Comparison of ENCODE assay signal across 28 mouse cellular contexts in the genomic region with DNA sequence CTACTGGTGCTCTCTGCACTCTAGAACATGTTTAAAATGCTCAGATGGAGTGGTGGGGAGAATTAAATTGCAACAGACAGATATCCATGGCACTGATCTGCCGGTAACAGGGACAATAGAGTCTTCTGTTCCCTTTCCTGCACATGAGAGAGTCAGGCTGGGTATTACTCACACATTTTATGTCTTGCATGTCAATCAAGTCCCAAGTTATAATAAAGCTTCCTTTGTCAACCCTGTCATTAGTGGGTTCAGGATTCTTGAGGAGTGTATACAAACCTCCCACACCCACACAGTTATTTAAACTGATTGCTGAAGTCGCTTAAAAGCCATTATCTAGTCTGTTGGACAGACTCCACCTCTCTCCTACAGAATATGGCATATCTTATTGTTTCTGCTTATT.
DNase-seq lines count a peak whose midpoint lies in the region; ATAC-seq and TF ChIP-seq lines count a peak whose summit lies in the region.
"Had no signal": no experiment of that assay in that cellular context is flagged by ENCODE, and none has a peak within 500 bp of the region (broad histone marks: within the 10 kb centered on the region; RNA-seq: fewer than 3 reads in every experiment).

No protein-coding gene starts in this region.

- no peak for TF ChIP-seq CTCF in C2C12 (IDR thresholded peaks at IDR 0.05; ENCODE audit: control insufficient read depth, insufficient read depth, insufficient read length)

- H3K4me3 ChIP-seq in forebrain, embryonic 15.5 days = no peak overlapping the region
- no peak overlapping the region for H3K4me3 ChIP-seq in forebrain, embryonic 10.5 days
- H3K4me3 ChIP-seq in C2C12 (ENCODE audit: insufficient read depth, poor library complexity, severe bottlenecking) = no peak overlapping the region
- H3K4me3 ChIP-seq in embryonic facial prominence, embryonic 15.5 days (replicated peaks) = no peak overlapping the region
- H3K4me3 ChIP-seq in intestine, embryonic 15.5 days (replicated peaks) = no peak overlapping the region
- H3K4me3 ChIP-seq: gastrocnemius, adult 2 months; heart, embryonic 10.5 days; heart, embryonic 15.5 days; limb, embryonic 10.5 days; limb, embryonic 15.5 days; neural tube, embryonic 12.5 days had no signal

- ATAC-seq in forebrain, embryonic 15.5 days (replicated peaks) = 0 out of 2 replicates have a peak, but pooled peaks have one; percentile 32
- ATAC-seq in embryonic facial prominence, embryonic 15.5 days (ENCODE audit: insufficient number of reproducible peaks, low FRiP score, low TSS enrichment, low read depth) = no peak
- ATAC-seq in intestine, embryonic 15.5 days = 0 out of 2 replicates have a peak, but pooled peaks have one; percentile 45
- ATAC-seq in granulocyte monocyte progenitor cell, adult 5-6 weeks (replicated peaks; ENCODE audit: poor library complexity, severe bottlenecking) = no peak
- ATAC-seq: hindbrain, embryonic 16.5 days; midbrain, embryonic 16.5 days had no signal

- H3K79me3 ChIP-seq in C2C12 (ENCODE audit: low read depth) = no peaks in the 10 kb centered on the region

- H3K27ac ChIP-seq in forebrain, embryonic 15.5 days (replicated peaks) = no peak overlapping the region
- H3K27ac ChIP-seq in forebrain, embryonic 10.5 days = no peak overlapping the region
- peak overlapping the region; percentile 28; the same call in 1 of the 2 replicates for H3K27ac ChIP-seq in embryonic facial prominence, embryonic 15.5 days (replicated peaks)
- H3K27ac ChIP-seq in intestine, embryonic 15.5 days = no peak overlapping the region
- H3K27ac ChIP-seq: gastrocnemius, adult 2 months; heart, embryonic 10.5 days; heart, embryonic 15.5 days; limb, embryonic 10.5 days; limb, embryonic 15.5 days; liver, embryonic 14.5 days; neural tube, embryonic 12.5 days had no signal

- peaks cover 3% of the 10 kb centered on the region; the same call in 1 of the 2 replicates for H3K9me3 ChIP-seq in forebrain, embryonic 15.5 days
- H3K9me3 ChIP-seq in forebrain, embryonic 10.5 days = peaks cover 7% of the 10 kb centered on the region; the same call in 1 of the 2 replicates
- no peaks in the 10 kb centered on the region for H3K9me3 ChIP-seq in embryonic facial prominence, embryonic 15.5 days (replicated peaks)
- H3K9me3 ChIP-seq in intestine, embryonic 15.5 days = no peaks in the 10 kb centered on the region
- H3K9me3 ChIP-seq: heart, embryonic 15.5 days; limb, embryonic 10.5 days; limb, embryonic 15.5 days had no signal

- H3ac ChIP-seq in C2C12 (ENCODE audit: control insufficient read depth, insufficient read length, low read depth) = no peak overlapping the region

- H3K4me1 ChIP-seq in forebrain, embryonic 15.5 days = no peaks in the 10 kb centered on the region
- no peaks in the 10 kb centered on the region for H3K4me1 ChIP-seq in forebrain, embryonic 10.5 days
- no peaks in the 10 kb centered on the region for H3K4me1 ChIP-seq in embryonic facial prominence, embryonic 15.5 days
- no peaks in the 10 kb centered on the region for H3K4me1 ChIP-seq in intestine, embryonic 15.5 days (replicated peaks)
- H3K4me1 ChIP-seq: heart, embryonic 10.5 days; limb, embryonic 15.5 days; neural tube, embryonic 12.5 days had no signal

- no peaks in the 10 kb centered on the region for H3K79me2 ChIP-seq in C2C12 (ENCODE audit: control insufficient read depth, insufficient read depth)

- no peak for DNase-seq in forebrain, embryonic 10.5 days (ENCODE audit: extremely low spot score, low spot score)
- no peak for DNase-seq in gastrocnemius, adult 18-20 months (ENCODE audit: low spot score)
- DNase-seq in heart, adult 18-20 months = no peak
- DNase-seq: adrenal gland, postnatal 36 days; cerebellum, adult 8-10 months; cerebellum, postnatal 25 days; gastrocnemius, adult 2 months; kidney, adult 11 months; kidney, postnatal 14 days; layer of hippocampus, adult 9-11 months; lung, embryonic 14.5 days; lung, postnatal 14 days; right cerebral cortex, postnatal 14 days had no signal

- H3K27me3 ChIP-seq in forebrain, embryonic 15.5 days = no peaks in the 10 kb centered on the region
- H3K27me3 ChIP-seq in forebrain, embryonic 10.5 days (ENCODE audit: poor library complexity, severe bottlenecking) = no peaks in the 10 kb centered on the region
- H3K27me3 ChIP-seq in C2C12 (ENCODE audit: control insufficient read depth, insufficient read depth, insufficient read length) = no peaks in the 10 kb centered on the region
- H3K27me3 ChIP-seq in embryonic facial prominence, embryonic 15.5 days = no peaks in the 10 kb centered on the region
- no peaks in the 10 kb centered on the region for H3K27me3 ChIP-seq in intestine, embryonic 15.5 days (replicated peaks)
- H3K27me3 ChIP-seq: heart, embryonic 15.5 days; limb, embryonic 15.5 days; neural tube, embryonic 12.5 days had no signal

- no peak overlapping the region for H3K9ac ChIP-seq in forebrain, embryonic 15.5 days (replicated peaks)
- no peak overlapping the region for H3K9ac ChIP-seq in embryonic facial prominence, embryonic 15.5 days
- no peak overlapping the region for H3K9ac ChIP-seq in intestine, embryonic 15.5 days
- H3K9ac ChIP-seq: heart, embryonic 15.5 days; limb, embryonic 15.5 days; liver, embryonic 14.5 days; lung, embryonic 14.5 days; neural tube, embryonic 12.5 days had no signal

- H3K4me2 ChIP-seq in forebrain, embryonic 15.5 days (replicated peaks) = no peak overlapping the region
- no peak overlapping the region for H3K4me2 ChIP-seq in embryonic facial prominence, embryonic 15.5 days (replicated peaks)
- no peak overlapping the region for H3K4me2 ChIP-seq in intestine, embryonic 15.5 days (replicated peaks)
- H3K4me2 ChIP-seq: heart, embryonic 15.5 days; limb, embryonic 15.5 days; lung, embryonic 14.5 days; midbrain, embryonic 11.5 days; neural tube, embryonic 12.5 days had no signal

- 44% methylated on average over 2 of the region's 2 CpGs for WGBS in forebrain, embryonic 15.5 days
- 73% methylated on average over 2 of the region's 2 CpGs for WGBS in forebrain, embryonic 10.5 days
- 38% methylated on average over 2 of the region's 2 CpGs for WGBS in embryonic facial prominence, embryonic 15.5 days
- WGBS in intestine, embryonic 15.5 days = 55% methylated on average over 2 of the region's 2 CpGs

- H3K36me3 ChIP-seq in forebrain, embryonic 15.5 days = no peaks in the 10 kb centered on the region
- H3K36me3 ChIP-seq in forebrain, embryonic 10.5 days (replicated peaks) = no peaks in the 10 kb centered on the region
- no peaks in the 10 kb centered on the region for H3K36me3 ChIP-seq in C2C12 (ENCODE audit: control insufficient read depth, insufficient read depth)
- H3K36me3 ChIP-seq in embryonic facial prominence, embryonic 15.5 days = no peaks in the 10 kb centered on the region
- no peaks in the 10 kb centered on the region for H3K36me3 ChIP-seq in intestine, embryonic 15.5 days
- H3K36me3 ChIP-seq: G1E; heart, embryonic 10.5 days; heart, embryonic 15.5 days; limb, embryonic 10.5 days; limb, embryonic 15.5 days; neural tube, embryonic 12.5 days had no signal

TF ChIP-seq in C2C12, 6 proteins besides CTCF, POLR2A, EP300 and RAD21:
- peak; percentile 50 for TF ChIP-seq CEBPB (IDR thresholded peaks at IDR 0.05; ENCODE audit: low read depth)
- peak; percentile 71 for TF ChIP-seq FOSL1 (IDR thresholded peaks at IDR 0.05; ENCODE audit: insufficient read depth, low read length, poor library complexity, severe bottlenecking)
- TF ChIP-seq MYOG (IDR thresholded peaks at IDR 0.05; ENCODE audit: control insufficient read depth, extremely low read depth, insufficient read length) = no peak
- peak; percentile 23 for TF ChIP-seq MYOD1 (IDR thresholded peaks at IDR 0.05; ENCODE audit: control insufficient read depth, insufficient read length, low read depth)
- no peak for TF ChIP-seq MAX (IDR thresholded peaks at IDR 0.05)
- no peak for TF ChIP-seq USF1 (IDR thresholded peaks at IDR 0.05; ENCODE audit: low read depth)
TF ChIP-seq in C2C12: peak in this region for 3.

Comparison
In these comparisons a context has a peak if more than half of its experiments do, and no peak if none do; other contexts are left out.
1. ATAC-seq: peak in forebrain, embryonic 15.5 days (single experiment) and intestine, embryonic 15.5 days (single experiment); none in embryonic facial prominence, embryonic 15.5 days (single experiment) and granulocyte monocyte progenitor cell, adult 5-6 weeks (single experiment).